Mouse (Mus musculus) monocyte, adult 5-6 weeks (primary cell): Measurements from ENCODE around the gene Tcf15. TPM values are rescaled to one million over a fixed set of nuclear protein-coding genes. Genes with fewer than 3 reads are reported as not detected.

Experiments
- ATAC-seq: fragments of 153-309, 156-312 bp; replicated peaks from 2 replicates; pipeline ENCODE4 v1.8.0; 2017; ENCODE audit warnings: mild to moderate bottlenecking; ENCODE audit not compliant: low TSS enrichment, insufficient number of reproducible peaks, severe bottlenecking, poor library complexity, low FRiP score
- total RNA-seq: library from RNA; stranded (forward); fragments of 200-1000, 200-491, 200-594 nt; gene quantifications from 3 replicates; pipeline ENCODE4 v1.2.3, GENCODE M21; 2017

Tcf15 gene
- total RNA-seq, 1 experiment from 2014 or later = not detected

DNA sequence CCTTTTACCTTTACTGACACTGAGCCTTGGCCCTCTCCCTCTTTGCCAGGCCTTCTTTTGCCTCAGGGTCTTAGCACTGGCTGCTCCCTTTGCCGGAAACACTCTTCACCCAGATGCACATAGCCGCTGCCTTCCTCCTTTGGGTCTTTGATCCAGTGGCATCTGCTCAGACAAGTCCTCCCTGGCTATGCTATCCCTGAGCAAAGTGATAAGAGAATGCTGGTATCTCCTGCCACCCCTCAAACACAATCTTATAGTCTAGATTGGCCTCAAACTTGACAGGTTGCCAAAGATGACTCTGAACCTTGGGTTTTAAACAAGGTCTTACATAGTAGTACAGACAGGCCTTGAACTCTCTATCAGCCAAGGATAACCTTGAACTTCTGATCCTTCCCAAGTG is 51.2 kb downstream of the Tcf15 start:
- no peak for ATAC-seq

DNA sequence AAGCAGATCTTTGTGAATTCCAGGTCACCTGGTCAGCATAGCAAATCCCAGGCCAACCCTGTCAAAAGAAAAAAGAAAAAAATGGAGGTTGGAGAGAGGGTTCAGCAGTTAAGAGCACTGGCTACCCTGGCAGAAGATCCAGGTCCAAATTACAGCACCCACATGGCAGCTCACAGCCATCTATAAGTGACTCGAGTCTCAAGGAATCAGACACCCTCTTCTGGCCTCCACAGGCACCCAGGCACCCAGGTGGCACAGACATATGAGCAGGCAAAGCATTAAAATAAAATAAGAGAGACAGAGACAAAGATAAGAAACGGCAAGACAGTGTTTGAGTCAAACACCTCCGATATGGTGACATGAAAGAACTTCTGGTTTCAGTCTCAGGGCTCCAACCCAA is 53.5 kb downstream of the Tcf15 start:
- ATAC-seq = no peak

DNA sequence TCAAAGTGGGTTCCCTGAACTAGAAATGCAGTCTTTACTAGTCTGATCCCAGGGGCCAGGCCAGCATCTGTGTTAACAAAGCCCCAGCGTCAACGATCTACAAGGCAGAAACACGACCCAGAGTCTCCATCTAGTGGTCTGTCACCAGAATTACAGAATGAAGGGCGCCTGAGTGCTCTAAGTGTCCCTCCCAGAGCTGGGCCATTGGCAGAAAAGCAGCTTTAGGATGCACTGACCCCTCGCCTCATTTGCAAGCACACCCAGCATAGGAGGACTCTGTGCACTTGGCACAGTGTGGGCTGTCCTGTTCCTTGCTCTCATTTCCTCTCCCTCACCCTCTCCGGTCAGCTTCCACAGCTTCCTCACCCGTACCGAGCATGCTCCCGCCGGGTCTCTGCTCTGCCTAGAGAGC is 53.9 kb downstream of the Tcf15 start:
- ATAC-seq = peak; percentile 86

Other genes starting within 250 kb of the Tcf15 start
- not detected in 3 replicates for gene Angpt4, start 232.4 kb upstream of the Tcf15 start, total RNA-seq
- 0.64 to 5.5 TPM (median 3.1 TPM) in 3 replicates for gene Fam110a, start 163.3 kb upstream of the Tcf15 start, total RNA-seq
- 3.0 to 4.9 TPM (median 3.5 TPM) in 3 replicates for gene Slc52a3, start 147.1 kb upstream of the Tcf15 start, total RNA-seq
- gene Scrt2, start 62.0 kb upstream of the Tcf15 start, total RNA-seq = not detected in 3 replicates
- gene Srxn1, start 38.0 kb upstream of the Tcf15 start, total RNA-seq = 14.1 to 28.0 TPM (median 16.1 TPM) in 3 replicates
- gene Csnk2a1, start 83.3 kb downstream of the Tcf15 start, total RNA-seq = 104 to 134 TPM (median 114 TPM) in 3 replicates
- 34.6 to 50.1 TPM (median 47.4 TPM) in 3 replicates for gene Tbc1d20, start 150.3 kb downstream of the Tcf15 start, total RNA-seq
- gene Rbck1, start 189.1 kb downstream of the Tcf15 start, total RNA-seq = 45.0 to 83.3 TPM (median 59.1 TPM) in 3 replicates
- gene Trib3, start 200.5 kb downstream of the Tcf15 start, total RNA-seq = not detected in 3 replicates
- gene Nrsn2, start 233.1 kb downstream of the Tcf15 start, total RNA-seq = not detected in 3 replicates